Mouse (Mus musculus): ENCODE results near the gene Btf3. TPM values are rescaled to one million over a fixed set of nuclear protein-coding genes. Genes with fewer than 3 reads are reported as not detected.

Gene Btf3
- total and polyA plus RNA-seq, 3 experiments = 227 to 1,291 (median 1,152) TPM

DNA sequence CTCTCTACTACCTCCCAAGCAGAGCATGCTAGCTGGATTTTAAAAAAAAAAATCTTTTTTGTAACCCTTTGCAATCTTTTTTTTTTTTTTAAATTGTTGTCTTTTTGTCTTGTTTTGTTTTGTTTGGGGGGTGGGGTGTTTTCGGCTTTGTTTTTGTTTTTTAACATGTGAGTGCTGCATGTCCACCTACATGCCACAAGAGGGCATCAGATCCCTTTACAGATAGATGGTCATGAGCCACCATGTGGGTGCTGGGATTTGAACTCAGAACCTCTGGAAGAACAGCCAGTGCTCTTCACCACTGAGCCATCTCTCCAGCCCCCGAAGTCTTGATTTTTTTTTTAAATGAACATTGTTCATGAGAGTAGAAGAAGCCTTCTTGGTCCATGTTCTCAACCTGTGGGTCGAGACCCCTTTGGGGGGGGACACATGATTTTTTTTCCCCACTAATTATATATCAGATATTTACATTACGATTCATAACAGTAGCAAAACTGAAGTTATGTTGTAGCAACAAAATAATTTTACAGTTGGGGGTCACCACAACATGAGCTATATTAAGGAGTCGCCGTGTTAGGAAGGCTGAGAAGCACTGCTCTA lies 18.8 kb downstream of the Btf3 start:
- no peaks in the 10 kb centered on the region; a peak in 1 of 4 replicates for H3K4me1 ChIP-seq (ENCODE audit: control insufficient read depth in 1 of 2, insufficient read depth in 2 of 2, low read length in 2 of 2)
- no peaks in the 10 kb centered on the region for H3K36me3 ChIP-seq (ENCODE audit: control insufficient read depth in 1 of 2, insufficient read depth in 2 of 2, low read length in 2 of 2)
- no peak overlapping the region for H3K9ac ChIP-seq (ENCODE audit: control insufficient read depth, low read depth, low read length, poor library complexity, severe bottlenecking)
- no peak overlapping the region for H3K4me3 ChIP-seq (ENCODE audit: control insufficient read depth in 1 of 2, insufficient read depth in 1 of 2, low read depth in 2 of 2, low read length in 2 of 2)
- no peaks in the 10 kb centered on the region for H3K79me2 ChIP-seq (ENCODE audit: control insufficient read depth, insufficient read depth, low read length, poor library complexity)
- no peak overlapping the region for H3K27ac ChIP-seq (ENCODE audit: control insufficient read depth, low read depth, low read length)
- no peaks in the 10 kb centered on the region for H3K27me3 ChIP-seq (ENCODE audit: control insufficient read depth in 1 of 2, insufficient read depth in 2 of 2, low read length in 2 of 2)
- DNase-seq (ENCODE audit: low read depth, low spot score) = no peak
- TF ChIP-seq EP300 (IDR thresholded peaks at IDR 0.05; ENCODE audit: low read depth in 1 of 2, low read length in 2 of 2) (no peak), GABPA (IDR thresholded peaks at IDR 0.05; ENCODE audit: low read depth, low read length) (no peak), CTCF (IDR thresholded peaks at IDR 0.05 in 2 of 3, conservative IDR thresholded peaks at IDR 0.05 in 1 of 3; ENCODE audit: control insufficient read depth in 1 of 3, insufficient read depth in 1 of 3, low read depth in 2 of 3, low read length in 3 of 3, poor library complexity in 1 of 3, severe bottlenecking in 1 of 3) (peak in 2 of 3 experiments; percentile 12 to 41; a peak in 3 of 6 replicates), ZNF384 (IDR thresholded peaks at IDR 0.05; ENCODE audit: low read depth, low read length) (no peak), ZMIZ1 (IDR thresholded peaks at IDR 0.05; ENCODE audit: low read depth, low read length) (no peak), MAX (IDR thresholded peaks at IDR 0.05; ENCODE audit: low read length) (no peak), UBTF (IDR thresholded peaks at IDR 0.05; ENCODE audit: borderline replicate concordance, insufficient read depth, low read depth, low read length) (no peak), RAD21 (IDR thresholded peaks at IDR 0.05; ENCODE audit: low read depth, low read length) (peak; percentile 23)
- no peaks in the 10 kb centered on the region for H3K9me3 ChIP-seq (replicated peaks; ENCODE audit: insufficient read depth, low read length)

DNA sequence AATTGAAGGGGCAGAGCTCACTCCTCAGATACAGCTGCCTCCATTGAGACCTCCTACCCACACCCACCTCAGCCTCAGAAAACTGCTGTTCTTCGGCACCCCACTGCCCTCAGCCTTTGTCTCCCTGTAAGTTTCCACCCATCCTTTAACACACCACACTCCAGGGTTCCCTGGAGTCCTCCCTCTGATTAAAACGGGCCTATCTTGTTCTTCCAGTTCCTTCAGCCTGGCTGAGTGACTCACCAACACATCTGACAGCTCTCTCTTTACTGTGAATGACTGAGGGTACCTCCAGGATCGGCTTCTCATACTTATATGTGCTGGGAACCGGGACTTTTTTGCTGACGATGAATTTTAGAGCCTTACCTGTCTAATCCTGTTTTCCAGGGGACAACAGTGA lies 20.7 kb downstream of the Btf3 start:
- Histone ChIP-seq H3K36me3 (ENCODE audit: control insufficient read depth in 1 of 2, insufficient read depth in 2 of 2, low read length in 2 of 2) (no peaks in the 10 kb centered on the region), H3K9me3 (replicated peaks; ENCODE audit: insufficient read depth, low read length) (no peaks in the 10 kb centered on the region), H3K9ac (ENCODE audit: control insufficient read depth, low read depth, low read length, poor library complexity, severe bottlenecking) (no peak overlapping the region), H3K79me2 (ENCODE audit: control insufficient read depth, insufficient read depth, low read length, poor library complexity) (no peaks in the 10 kb centered on the region), H3K27me3 (ENCODE audit: control insufficient read depth in 1 of 2, insufficient read depth in 2 of 2, low read length in 2 of 2) (no peaks in the 10 kb centered on the region), H3K4me1 (ENCODE audit: control insufficient read depth in 1 of 2, insufficient read depth in 2 of 2, low read length in 2 of 2) (no peaks in the 10 kb centered on the region; a peak in 1 of 4 replicates), H3K27ac (ENCODE audit: control insufficient read depth, low read depth, low read length) (no peak overlapping the region), H3K4me3 (ENCODE audit: control insufficient read depth in 1 of 2, insufficient read depth in 1 of 2, low read depth in 2 of 2, low read length in 2 of 2) (no peak overlapping the region)
- no peak for TF ChIP-seq USF2 (IDR thresholded peaks at IDR 0.05; ENCODE audit: borderline replicate concordance in 1 of 2, insufficient read depth in 1 of 2, low read depth in 1 of 2, low read length in 2 of 2)
- no peak for TF ChIP-seq POLR2A (IDR thresholded peaks at IDR 0.05; ENCODE audit: control insufficient read depth in 1 of 2, insufficient read depth in 1 of 2, low read depth in 1 of 2, low read length in 2 of 2, poor library complexity in 1 of 2)
- no peak for TF ChIP-seq GATA1 (IDR thresholded peaks at IDR 0.05; ENCODE audit: low read depth, low read length)
- TF ChIP-seq BHLHE40 (IDR thresholded peaks at IDR 0.05; ENCODE audit: borderline replicate concordance, low read depth, low read length) = no peak
- no peak for TF ChIP-seq ZMIZ1 (IDR thresholded peaks at IDR 0.05; ENCODE audit: low read depth, low read length)
- TF ChIP-seq ELF1 (IDR thresholded peaks at IDR 0.05; ENCODE audit: low read depth, low read length) = no peak
- TF ChIP-seq RAD21 (IDR thresholded peaks at IDR 0.05; ENCODE audit: low read depth, low read length) = no peak
- no peak for DNase-seq (ENCODE audit: low read depth, low spot score)

DNA sequence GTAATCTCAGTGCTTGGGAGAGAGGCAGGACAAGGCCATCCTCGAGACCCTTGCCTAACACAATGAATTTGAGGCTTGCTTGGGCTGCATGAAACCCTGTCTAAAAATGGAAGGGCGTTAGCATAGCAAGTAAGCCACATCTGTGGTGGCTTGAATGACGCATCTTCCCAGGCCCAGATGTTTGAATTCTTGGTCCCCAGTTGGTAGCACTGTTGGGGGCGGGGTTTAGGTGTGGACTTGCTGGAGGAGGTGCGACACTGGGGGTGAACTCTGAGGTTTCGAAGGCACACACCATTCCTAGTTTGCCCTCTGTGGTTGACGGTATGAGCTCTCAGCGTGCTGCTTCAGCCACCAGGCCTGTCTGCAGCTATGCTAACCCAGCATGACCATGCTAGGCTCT lies 25.1 kb downstream of the Btf3 start:
- Histone ChIP-seq H3K27me3 (ENCODE audit: control insufficient read depth in 1 of 2, insufficient read depth in 2 of 2, low read length in 2 of 2) (no peaks in the 10 kb centered on the region), H3K79me2 (ENCODE audit: control insufficient read depth, insufficient read depth, low read length, poor library complexity) (no peaks in the 10 kb centered on the region), H3K36me3 (ENCODE audit: control insufficient read depth in 1 of 2, insufficient read depth in 2 of 2, low read length in 2 of 2) (no peaks in the 10 kb centered on the region; a peak in 1 of 4 replicates), H3K4me1 (ENCODE audit: control insufficient read depth in 1 of 2, insufficient read depth in 2 of 2, low read length in 2 of 2) (no peaks in the 10 kb centered on the region), H3K27ac (ENCODE audit: control insufficient read depth, low read depth, low read length) (no peak overlapping the region), H3K9me3 (replicated peaks; ENCODE audit: insufficient read depth, low read length) (no peaks in the 10 kb centered on the region), H3K9ac (ENCODE audit: control insufficient read depth, low read depth, low read length, poor library complexity, severe bottlenecking) (no peak overlapping the region), H3K4me3 (ENCODE audit: control insufficient read depth in 1 of 2, insufficient read depth in 1 of 2, low read depth in 2 of 2, low read length in 2 of 2) (no peak overlapping the region)
- no peak for TF ChIP-seq POLR2AphosphoS5 (IDR thresholded peaks at IDR 0.05; ENCODE audit: borderline replicate concordance, low read depth, low read length)
- TF ChIP-seq ZKSCAN1 (IDR thresholded peaks at IDR 0.05; ENCODE audit: low read depth, low read length) = no peak
- no peak for TF ChIP-seq USF2 (IDR thresholded peaks at IDR 0.05; ENCODE audit: borderline replicate concordance in 1 of 2, insufficient read depth in 1 of 2, low read depth in 1 of 2, low read length in 2 of 2)
- no peak for TF ChIP-seq UBTF (IDR thresholded peaks at IDR 0.05; ENCODE audit: borderline replicate concordance, insufficient read depth, low read depth, low read length)
- TF ChIP-seq NRF1 (IDR thresholded peaks at IDR 0.05; ENCODE audit: insufficient read depth, low read depth, low read length, poor library complexity, severe bottlenecking) = no peak
- TF ChIP-seq NELFE (IDR thresholded peaks at IDR 0.05; ENCODE audit: low read depth, low read length) = no peak
- no peak for TF ChIP-seq CTCF (IDR thresholded peaks at IDR 0.05 in 2 of 3, conservative IDR thresholded peaks at IDR 0.05 in 1 of 3; ENCODE audit: control insufficient read depth in 1 of 3, insufficient read depth in 1 of 3, low read depth in 2 of 3, low read length in 3 of 3, poor library complexity in 1 of 3, severe bottlenecking in 1 of 3)
- no peak for TF ChIP-seq KAT2A (conservative IDR thresholded peaks at IDR 0.05; ENCODE audit: low read depth, low read length)
- no peak for TF ChIP-seq ELF1 (IDR thresholded peaks at IDR 0.05; ENCODE audit: low read depth, low read length)
- TF ChIP-seq MXI1 (IDR thresholded peaks at IDR 0.05; ENCODE audit: low read depth, low read length) = no peak
- TF ChIP-seq GABPA (IDR thresholded peaks at IDR 0.05; ENCODE audit: low read depth, low read length) = no peak
- TF ChIP-seq MAZ (IDR thresholded peaks at IDR 0.05; ENCODE audit: low read depth, low read length) = no peak
- TF ChIP-seq MYB (IDR thresholded peaks at IDR 0.05; ENCODE audit: low read depth, low read length) = no peak
- no peak for DNase-seq (ENCODE audit: low read depth, low spot score)

Data from MEL (cell line).